Mouse (Mus musculus): Measurements from ENCODE around the gene Csnk2b.

DNA sequence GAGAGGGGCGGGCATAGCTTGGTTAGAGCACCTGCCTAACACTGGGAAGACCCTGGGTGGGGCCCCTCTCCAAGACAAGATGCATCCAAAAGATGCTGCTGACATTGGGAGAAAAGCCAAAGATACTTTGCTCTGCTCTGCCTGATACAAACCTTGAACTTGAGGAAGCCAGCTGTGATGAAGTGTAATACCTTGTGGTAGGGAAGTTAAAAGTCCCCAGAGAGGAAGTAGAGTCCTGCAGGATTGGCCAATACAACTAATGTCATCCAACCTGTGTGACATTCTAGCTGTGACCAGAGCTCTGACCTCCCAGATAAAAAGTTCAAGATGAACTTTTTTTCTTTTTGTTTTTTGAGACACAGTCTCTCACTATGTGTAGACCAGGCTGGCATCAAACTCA lies 3.2 kb upstream of the Csnk2b start:
- TF ChIP-seq CTCF (IDR thresholded peaks at IDR 0.05; ENCODE audit: insufficient read depth, low read length) (no peak), POLR2A (IDR thresholded peaks at IDR 0.05; ENCODE audit: borderline replicate concordance, extremely low read depth, low read depth, low read length) (no peak)

Data from lung, adult 2 months (tissue).